Mouse (Mus musculus) heart, embryonic 14.5 days (tissue): ENCODE data around the gene Slu7. TPM values are rescaled to one million over a fixed set of nuclear protein-coding genes. Genes with fewer than 3 reads are reported as not detected.

ENCODE experiments used
- ATAC-seq: fragments of 200-750 bp; cut with Nextera tagmentation; 2 replicates; pipeline ENCODE4 v1.8.0; 2017; ENCODE audit warnings: low read depth, moderate TSS enrichment; ENCODE audit not compliant: insufficient number of reproducible peaks, insufficient read depth, low FRiP score
- H3K27ac ChIP-seq, 2 experiments: fragments of 200-500 bp in 1 of 2; fragments of 300-500 bp in 1 of 2; sonication (generic) in 1 of 2; replicated peaks in 1 of 2; 2 replicates each; pipeline ENCODE4 v1.5.1; 2012 to 2014; ENCODE audit warnings: low read depth in 2 of 2, low read length in 2 of 2, control low read depth in 1 of 2, mild to moderate bottlenecking in 1 of 2, mixed read lengths in 1 of 2; ENCODE audit not compliant: control insufficient read depth in 1 of 2, insufficient read depth in 1 of 2
- H3K27me3 ChIP-seq: fragments of 300-500 bp; sonication (generic); 2 replicates; pipeline ENCODE4 v1.6.1; 2014; ENCODE audit warnings: mild to moderate bottlenecking, low read length, control low read depth; ENCODE audit not compliant: control insufficient read depth, insufficient read depth
- H3K36me3 ChIP-seq: fragments of 300-500 bp; sonication (generic); 2 replicates; pipeline ENCODE4 v1.6.1; 2014; ENCODE audit warnings: mild to moderate bottlenecking, control low read depth, low read length, mixed read lengths; ENCODE audit not compliant: control insufficient read depth, insufficient read depth
- H3K4me1 ChIP-seq, 2 experiments: fragments of 200-500 bp in 1 of 2; fragments of 300-500 bp in 1 of 2; sonication (generic) in 1 of 2; 2 replicates each; pipeline ENCODE4 v1.6.1; 2012 to 2014; ENCODE audit warnings: low read length in 2 of 2, control low read depth in 1 of 2, mixed read lengths in 1 of 2; ENCODE audit not compliant: control insufficient read depth in 2 of 2, insufficient read depth in 2 of 2
- H3K4me2 ChIP-seq: fragments of 300-500 bp; sonication (generic); 2 replicates; pipeline ENCODE4 v1.6.1; 2014; ENCODE audit warnings: mild to moderate bottlenecking, low read length
- H3K4me3 ChIP-seq, 2 experiments: fragments of 200-500 bp in 1 of 2; fragments of 300-500 bp in 1 of 2; sonication (generic) in 1 of 2; 2 replicates each; pipeline ENCODE4 v1.5.1; 2012 to 2014; ENCODE audit warnings: low read length in 2 of 2, mild to moderate bottlenecking in 2 of 2, control low read depth in 1 of 2, low read depth in 1 of 2, moderate library complexity in 1 of 2; ENCODE audit not compliant: control insufficient read depth in 1 of 2, insufficient read depth in 1 of 2
- H3K9ac ChIP-seq: fragments of 300-500 bp; sonication (generic); 2 replicates; pipeline ENCODE4 v1.6.1; 2014; ENCODE audit warnings: mild to moderate bottlenecking, low read length
- H3K9me3 ChIP-seq: fragments of 300-500 bp; sonication (generic); 2 replicates; pipeline ENCODE4 v1.6.1; 2016; ENCODE audit warnings: low read length, control low read depth; ENCODE audit not compliant: control insufficient read depth
- WGBS: fragments of 180-500 bp; shearing (Covaris S2); extraction: QIAGEN DNeasy Blood & Tissue Kit; methylation state at CpG from one replicate; pipeline ENCODE4 v1.1.7; 2014; 5-methylcytosine and 5-hydroxymethylcytosine counted together
- polyA plus RNA-seq: library from polyadenylated mRNA; unstranded; fragments of >200 nt; fragmentation: Nextera tagmentation; extraction: Ambion mirVana; gene quantifications from 2 replicates; pipeline ENCODE4 v1.2.1, GENCODE M21; 2014

The Slu7 gene
- polyA plus RNA-seq, 1 experiment from 2014 or later = 37.0 TPM

GRCm38 (mm10) chr11:43451322-43451721 is 17.8 kb downstream of the Slu7 start:
- Histone ChIP-seq H3K4me1 (no peaks in the 10 kb centered on the region), H3K27me3 (no peaks in the 10 kb centered on the region), H3K4me2 (no peak overlapping the region), H3K9ac (no peak overlapping the region), H3K9me3 (no peaks in the 10 kb centered on the region), H3K4me3 (no peak overlapping the region), H3K36me3 (peaks cover 15% of the 10 kb centered on the region), H3K27ac (no peak overlapping the region)
- ATAC-seq = no peak
- 66% methylated on average over 4 of the region's 4 CpGs for WGBS

- Histone ChIP-seq H3K4me3 (no peak overlapping the region), H3K4me2 (no peak overlapping the region), H3K4me1 (no peaks in the 10 kb centered on the region), H3K9ac (no peak overlapping the region), H3K36me3 (peaks cover 6% of the 10 kb centered on the region), H3K27ac (no peak overlapping the region), H3K27me3 (no peaks in the 10 kb centered on the region), H3K9me3 (no peaks in the 10 kb centered on the region)
- WGBS = 56% methylated on average over 2 of the region's 2 CpGs
- no peak for ATAC-seq
Observed at GRCm38 (mm10) chr11:43452266-43452665, 18.7 kb downstream of the Slu7 start.

GRCm38 (mm10) chr11:43463204-43463603 is 29.7 kb downstream of the Slu7 start:
- H3K4me2 ChIP-seq = no peak overlapping the region
- H3K9me3 ChIP-seq = no peaks in the 10 kb centered on the region
- H3K27me3 ChIP-seq = no peaks in the 10 kb centered on the region
- no peaks in the 10 kb centered on the region for H3K4me1 ChIP-seq
- no peaks in the 10 kb centered on the region for H3K36me3 ChIP-seq
- H3K9ac ChIP-seq = no peak overlapping the region
- no peak for ATAC-seq
- H3K4me3 ChIP-seq = no peak overlapping the region
- 89% methylated on average over 25 of the region's 25 CpGs for WGBS
- no peak overlapping the region for H3K27ac ChIP-seq

- Histone ChIP-seq H3K36me3 (no peaks in the 10 kb centered on the region), H3K4me2 (no peak overlapping the region), H3K9me3 (no peaks in the 10 kb centered on the region), H3K27ac (peak overlapping the region; percentile 49 to 70), H3K4me3 (no peak overlapping the region), H3K9ac (no peak overlapping the region), H3K27me3 (no peaks in the 10 kb centered on the region), H3K4me1 (peaks cover 8 to 10% of the 10 kb centered on the region in 2 experiments)
- 27% methylated on average over 5 of the region's 5 CpGs for WGBS
- no peak for ATAC-seq
Observed at GRCm38 (mm10) chr11:43470118-43470517, 36.6 kb downstream of the Slu7 start.

- ATAC-seq = no peak
Observed at GRCm38 (mm10) chr11:43470881-43471820, 37.6 kb downstream of the Slu7 start.

GRCm38 (mm10) chr11:43473115-43473514 is 39.6 kb downstream of the Slu7 start:
- Histone ChIP-seq H3K27ac (no peak overlapping the region), H3K4me2 (no peak overlapping the region), H3K27me3 (no peaks in the 10 kb centered on the region), H3K4me3 (no peak overlapping the region), H3K4me1 (peaks cover 8 to 10% of the 10 kb centered on the region in 2 experiments), H3K36me3 (no peaks in the 10 kb centered on the region), H3K9me3 (no peaks in the 10 kb centered on the region), H3K9ac (no peak overlapping the region)
- ATAC-seq = no peak
- WGBS = 77% methylated on average over 1 of the region's 1 CpGs

More at GRCm38 (mm10) chr11:43470881-43471820, 37.6 kb downstream of the Slu7 start:
- Histone ChIP-seq H3K9me3 (no peaks in the 10 kb centered on the region), H3K9ac (no peak overlapping the region), H3K27me3 (no peaks in the 10 kb centered on the region), H3K4me1 (peaks cover 8 to 10% of the 10 kb centered on the region in 2 experiments), H3K4me3 (no peak overlapping the region), H3K36me3 (no peaks in the 10 kb centered on the region), H3K4me2 (no peak overlapping the region), H3K27ac (no peak overlapping the region; a peak in 1 of 4 replicates)
- 66% methylated on average over 6 of the region's 6 CpGs for WGBS

GRCm38 (mm10) chr11:43473635-43474224 is 40.2 kb downstream of the Slu7 start:
- no peak overlapping the region for H3K27ac ChIP-seq
- H3K9me3 ChIP-seq = no peaks in the 10 kb centered on the region
- no peaks in the 10 kb centered on the region for H3K27me3 ChIP-seq
- peak overlapping the region; percentile 75 for H3K4me2 ChIP-seq
- H3K4me1 ChIP-seq = peaks cover 8 to 10% of the 10 kb centered on the region in 2 experiments
- WGBS = 52% methylated on average over 15 of the region's 15 CpGs
- H3K36me3 ChIP-seq = no peaks in the 10 kb centered on the region
- 0 out of 2 replicates have a peak, but pooled peaks have one; percentile 4 for ATAC-seq
- H3K4me3 ChIP-seq = peak overlapping the region; percentile 36 to 46
- peak overlapping the region; percentile 57; the same call in 1 of the 2 replicates for H3K9ac ChIP-seq
